Comparison of ENCODE assay signal across 9 mouse cellular contexts in genomic region chr6:100527972-100528371, GRCm38 (mm10).
DNase-seq lines count a peak whose midpoint lies in the region; ATAC-seq and TF ChIP-seq lines count a peak whose summit lies in the region.
"Had no signal": no experiment of that assay in that cellular context is flagged by ENCODE, and none has a peak within 500 bp of the region (broad histone marks: within the 10 kb centered on the region; RNA-seq: fewer than 3 reads in every experiment).

No protein-coding gene starts in this region.

- no peak overlapping the region for H3K4me3 ChIP-seq in heart, adult 2 months
- H3K4me3 ChIP-seq in heart, embryonic 12.5 days: no peak overlapping the region
- H3K4me3 ChIP-seq: midbrain, embryonic 15.5 days had no signal

- H3K79me2 ChIP-seq in heart, adult 2 months (replicated peaks; ENCODE audit: control insufficient read depth, insufficient read depth, low read length): no peaks in the 10 kb centered on the region

- no peak overlapping the region for H3K27ac ChIP-seq in heart, adult 2 months
- no peak overlapping the region for H3K27ac ChIP-seq in heart, embryonic 12.5 days (ENCODE audit: poor library complexity, severe bottlenecking)
- H3K27ac ChIP-seq: midbrain, embryonic 15.5 days had no signal

- H3K9me3 ChIP-seq in heart, embryonic 12.5 days (replicated peaks): no peaks in the 10 kb centered on the region
- H3K9me3 ChIP-seq: midbrain, embryonic 15.5 days had no signal

- H3K4me1 ChIP-seq in heart, adult 2 months (ENCODE audit: control insufficient read depth, insufficient read depth, low read length): no peaks in the 10 kb centered on the region; the same call in 1 of the 2 replicates
- H3K4me1 ChIP-seq in heart, embryonic 12.5 days (replicated peaks): peaks cover 27% of the 10 kb centered on the region

- H3K4me2 ChIP-seq in heart, embryonic 12.5 days: no peak overlapping the region
- H3K4me2 ChIP-seq: midbrain, embryonic 15.5 days had no signal

- no peaks in the 10 kb centered on the region for H3K36me3 ChIP-seq in heart, adult 2 months (ENCODE audit: control insufficient read depth, insufficient read depth, low read length)
- no peaks in the 10 kb centered on the region for H3K36me3 ChIP-seq in heart, embryonic 12.5 days
- H3K36me3 ChIP-seq: midbrain, embryonic 15.5 days had no signal

- WGBS in heart, adult 2 months: 90% methylated on average over 5 of the region's 5 CpGs
- WGBS in heart, embryonic 12.5 days: 87% methylated on average over 5 of the region's 5 CpGs

- no peak for ATAC-seq in heart, embryonic 12.5 days (ENCODE audit: insufficient number of reproducible peaks, low FRiP score)
- ATAC-seq: midbrain, embryonic 15.5 days had no signal

- H3K9ac ChIP-seq in heart, adult 2 months (ENCODE audit: low read depth, low read length): no peak overlapping the region
- H3K9ac ChIP-seq in heart, embryonic 12.5 days: no peak overlapping the region
- H3K9ac ChIP-seq: midbrain, embryonic 15.5 days had no signal

- TF ChIP-seq EP300 in heart, adult 2 months (IDR thresholded peaks at IDR 0.05; ENCODE audit: insufficient read depth, low read depth, low read length): no peak

- peak in 1 of 2 experiments; percentile 33 for DNase-seq in heart, adult 2 months
- DNase-seq in lung, postnatal 14 days: peak; percentile 17
- DNase-seq in lung, adult 18-20 months: no peak
- peak; percentile 75 for DNase-seq in ZHBTc4 (ENCODE audit: low read depth, low spot score)
- peak; percentile 14 for DNase-seq in thymus, postnatal 0 days (ENCODE audit: low spot score)
- no peak for DNase-seq in urinary bladder, postnatal 4 days (ENCODE audit: low spot score in 2 of 2)
- DNase-seq in left cerebral cortex, postnatal 25 days (ENCODE audit: low spot score in 2 of 2): no peak

- intact Hi-C loops in heart, adult 2 months (cut with DNase I): loop anchor here (1.0 to 5.0 kb wide), 2 partner anchors 41 to 724 kb away; no protein-coding TSS in a partner anchor
- intact Hi-C loops in left cerebral cortex, postnatal 25 days (cut with DNase I): no loop called here

- no peaks in the 10 kb centered on the region for H3K27me3 ChIP-seq in heart, adult 2 months (ENCODE audit: control insufficient read depth, insufficient read depth, low read length)
- H3K27me3 ChIP-seq in heart, embryonic 12.5 days (replicated peaks): peaks cover 12% of the 10 kb centered on the region; the same call in 1 of the 2 replicates
- H3K27me3 ChIP-seq: midbrain, embryonic 15.5 days had no signal

- TF ChIP-seq CTCF in heart, adult 2 months (IDR thresholded peaks at IDR 0.05): peak; percentile 77

- TF ChIP-seq POLR2A in heart, adult 2 months (IDR thresholded peaks at IDR 0.05; ENCODE audit: insufficient read depth, low read depth, low read length): no peak

Comparison
In these comparisons a context has a peak if more than half of its experiments do, and no peak if none do; other contexts are left out.
1. DNase-seq: peak in lung, postnatal 14 days (single experiment), ZHBTc4 (single experiment) and thymus, postnatal 0 days (single experiment); none in lung, adult 18-20 months (0 of 2), urinary bladder, postnatal 4 days (0 of 2) and left cerebral cortex, postnatal 25 days (0 of 2).